Mouse (Mus musculus) small intestine, adult 2 months (tissue): Measurements from ENCODE around the gene Apol9b.

Experiments used
- CTCF ChIP-seq: fragments of 200-500 bp; IDR thresholded peaks from 2 replicates; pipeline ENCODE4 v1.5.1; 2012; ENCODE audit warnings: low read depth, mild to moderate bottlenecking, control low read depth, inconsistent platforms, low read length, moderate library complexity, mixed read lengths; ENCODE audit not compliant: insufficient replicate concordance, insufficient read length; ENCODE audit errors: extremely low read depth
- POLR2A ChIP-seq: fragments of 200-500 bp; IDR thresholded peaks from 2 replicates; pipeline ENCODE4 v1.6.1; 2012; ENCODE audit warnings: low read depth, mild to moderate bottlenecking, control low read depth, inconsistent platforms, low read length, moderate library complexity

DNA sequence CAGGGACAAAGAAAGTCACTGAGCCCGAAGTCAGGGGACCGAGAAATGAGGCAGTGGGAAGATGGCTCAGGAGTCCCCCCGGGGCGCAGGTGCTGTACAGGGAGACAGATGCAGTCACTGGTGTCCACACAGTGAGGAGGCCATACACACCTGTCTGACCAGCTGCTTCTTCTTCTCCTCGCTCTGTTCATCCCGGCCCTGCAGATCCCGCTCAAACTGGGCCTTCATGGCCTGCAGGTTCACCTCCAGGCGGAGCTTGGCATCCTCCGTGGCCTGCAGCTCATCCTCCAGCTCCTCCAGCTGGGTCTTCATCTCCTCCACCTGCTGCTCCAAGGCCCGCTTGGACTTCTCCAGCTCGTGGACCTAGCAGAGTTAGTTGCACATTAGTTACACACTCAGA is 38.1 kb downstream of the Apol9b start:
- TF ChIP-seq CTCF (no peak), POLR2A (no peak)
